Mouse (Mus musculus) limb, embryonic 14.5 days (tissue): ENCODE data around the gene Prkag1. TPM values are rescaled to one million over a fixed set of nuclear protein-coding genes. Genes with fewer than 3 reads are reported as not detected.

Source experiments
- ATAC-seq: fragments of 200-750 bp; cut with Nextera tagmentation; 2 replicates; pipeline ENCODE4 v1.8.0; 2017; ENCODE audit warnings: low read depth, moderate number of reproducible peaks, moderate TSS enrichment; ENCODE audit not compliant: low FRiP score
- DNase-seq: peaks from one replicate; pipeline ENCODE4 v3.0.0-alpha.2; 2015; ENCODE audit warnings: low spot score
- H3K27ac ChIP-seq: fragments of 300-500 bp; sonication (generic); replicated peaks from 2 replicates; pipeline ENCODE4 v1.5.1; 2014; ENCODE audit warnings: low read depth, mild to moderate bottlenecking, low read length, moderate library complexity, mixed read lengths
- H3K27me3 ChIP-seq: fragments of 300-500 bp; sonication (generic); 2 replicates; pipeline ENCODE4 v1.6.1; 2014; ENCODE audit warnings: low read length, mixed read lengths; ENCODE audit not compliant: control insufficient read depth, insufficient read depth
- H3K36me3 ChIP-seq: fragments of 300-500 bp; sonication (generic); 2 replicates; pipeline ENCODE4 v1.6.1; 2014; ENCODE audit warnings: mild to moderate bottlenecking, low read length, moderate library complexity, mixed read lengths; ENCODE audit not compliant: control insufficient read depth, insufficient read depth
- H3K4me1 ChIP-seq: fragments of 300-500 bp; sonication (generic); 2 replicates; pipeline ENCODE4 v1.6.1; 2014; ENCODE audit warnings: antibody characterized with exemption, low read length, mixed read lengths; ENCODE audit not compliant: control insufficient read depth, insufficient read depth
- H3K4me2 ChIP-seq: fragments of 300-500 bp; sonication (generic); replicated peaks from 2 replicates; pipeline ENCODE4 v1.6.1; 2014; ENCODE audit warnings: low read depth, mild to moderate bottlenecking, low read length, moderate library complexity; ENCODE audit not compliant: severe bottlenecking
- H3K4me3 ChIP-seq: fragments of 300-500 bp; sonication (generic); replicated peaks from 2 replicates; pipeline ENCODE4 v1.5.1; 2014; ENCODE audit warnings: low read length
- H3K9ac ChIP-seq: fragments of 300-500 bp; sonication (generic); 2 replicates; pipeline ENCODE4 v1.6.1; 2014; ENCODE audit warnings: mild to moderate bottlenecking, low read depth, low read length, moderate library complexity; ENCODE audit not compliant: severe bottlenecking
- H3K9me3 ChIP-seq: fragments of 300-500 bp; sonication (generic); 2 replicates; pipeline ENCODE4 v1.6.1; 2016; ENCODE audit warnings: low read length; ENCODE audit not compliant: control insufficient read depth
- POLR2A ChIP-seq: fragments of 200-500 bp; IDR thresholded peaks from 2 replicates; pipeline ENCODE4 v1.8.0; 2012; ENCODE audit warnings: inconsistent platforms, mild to moderate bottlenecking, moderate library complexity, borderline replicate concordance; ENCODE audit not compliant: insufficient read depth, insufficient read length; ENCODE audit errors: extremely low read depth
- WGBS: fragments of 180-500 bp; shearing (Covaris S2); extraction: QIAGEN DNeasy Blood & Tissue Kit; methylation state at CpG from one replicate; pipeline ENCODE4 v1.1.7; 2014; 5-methylcytosine and 5-hydroxymethylcytosine counted together
- polyA plus RNA-seq, 2 experiments: library from polyadenylated mRNA; depleted of rRNA in 1 of 2; stranded (reverse) in 1 of 2; unstranded in 1 of 2; fragments of >200 nt; fragmentation: Nextera tagmentation in 1 of 2; extraction: Ambion mirVana in 1 of 2; gene quantifications; 2 replicates each; pipeline versions ENCODE4 v1.2.1 to v1.2.3; 2012 to 2014

Gene Prkag1
- polyA plus RNA-seq, 2 experiments: 82.3 to 93.7 TPM

DNA sequence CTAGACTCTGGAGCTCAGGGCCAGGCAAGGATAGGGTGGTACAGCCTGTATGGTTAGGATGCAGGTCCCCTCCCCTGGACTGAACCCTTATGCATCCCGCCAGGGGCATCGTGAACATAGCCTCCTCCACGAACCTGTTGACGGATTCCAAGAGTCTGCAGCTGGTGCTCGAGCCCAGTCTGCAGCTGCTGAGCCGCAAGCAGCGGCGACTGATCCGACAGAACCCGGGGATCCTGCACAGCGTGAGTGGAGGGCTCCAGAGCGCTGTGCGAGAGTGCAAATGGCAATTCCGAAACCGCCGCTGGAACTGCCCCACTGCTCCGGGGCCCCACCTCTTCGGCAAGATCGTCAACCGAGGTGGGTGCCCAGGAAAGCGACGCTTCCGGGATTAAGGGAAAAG lies 40.6 kb downstream of the Prkag1 start:
- DNase-seq: no peak
- no peak overlapping the region for H3K27ac ChIP-seq
- H3K9me3 ChIP-seq: peaks cover 2% of the 10 kb centered on the region; the same call in 1 of the 2 replicates
- H3K9ac ChIP-seq: no peak overlapping the region
- 0 out of 2 replicates have a peak, but pooled peaks cover 2% of the 10 kb centered on the region for H3K4me1 ChIP-seq
- H3K4me3 ChIP-seq: peak overlapping the region; percentile 34
- no peak for TF ChIP-seq POLR2A
- WGBS: 2% methylated on average over 23 of the region's 23 CpGs
- H3K4me2 ChIP-seq: peak overlapping the region; percentile 22
- no peaks in the 10 kb centered on the region for H3K36me3 ChIP-seq
- ATAC-seq: no peak
- peaks cover 86% of the 10 kb centered on the region for H3K27me3 ChIP-seq

DNA sequence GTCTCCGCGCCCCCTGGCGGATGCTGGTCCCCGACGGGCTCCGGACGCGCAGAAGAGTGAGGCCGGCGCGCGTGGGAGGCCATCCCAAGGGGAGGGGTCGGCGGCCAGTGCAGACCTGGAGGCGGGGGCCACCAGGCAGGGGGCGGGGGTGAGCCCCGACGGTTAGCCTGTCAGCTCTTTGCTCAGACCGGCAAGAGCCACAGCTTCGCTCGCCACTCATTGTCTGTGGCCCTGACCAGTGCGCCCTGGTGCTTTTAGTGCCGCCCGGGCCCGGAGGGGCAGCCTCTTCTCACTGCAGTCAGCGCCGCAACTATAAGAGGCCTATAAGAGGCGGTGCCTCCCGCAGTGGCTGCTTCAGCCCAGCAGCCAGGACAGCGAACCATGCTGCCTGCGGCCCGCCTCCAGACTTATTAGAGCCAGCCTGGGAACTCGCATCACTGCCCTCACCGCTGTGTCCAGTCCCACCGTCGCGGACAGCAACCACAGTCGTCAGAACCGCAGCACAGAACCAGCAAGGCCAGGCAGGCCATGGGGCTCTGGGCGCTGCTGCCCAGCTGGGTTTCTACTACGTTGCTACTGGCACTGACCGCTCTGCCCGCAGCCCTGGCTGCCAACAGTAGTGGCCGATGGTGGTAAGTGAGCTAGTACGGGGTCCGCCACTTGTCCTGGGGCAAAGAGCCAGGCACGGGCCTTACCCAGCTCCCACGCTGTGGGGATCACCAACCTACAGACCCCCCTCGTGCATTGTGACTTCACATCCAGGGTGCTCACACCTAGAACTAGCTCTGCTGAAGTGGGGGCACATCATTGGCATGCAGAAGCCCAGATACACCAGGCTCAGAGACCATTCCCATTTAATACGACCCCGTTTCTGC lies 41.4 kb downstream of the Prkag1 start, which contains the start of gene Wnt1:
Gene Wnt1, plus strand, starts transcription at position 197 of the 875 bp plus-strand sequence.
- no peak within 1 kb of the TSS for H3K9ac ChIP-seq
- DNase-seq: no peak

DNA sequence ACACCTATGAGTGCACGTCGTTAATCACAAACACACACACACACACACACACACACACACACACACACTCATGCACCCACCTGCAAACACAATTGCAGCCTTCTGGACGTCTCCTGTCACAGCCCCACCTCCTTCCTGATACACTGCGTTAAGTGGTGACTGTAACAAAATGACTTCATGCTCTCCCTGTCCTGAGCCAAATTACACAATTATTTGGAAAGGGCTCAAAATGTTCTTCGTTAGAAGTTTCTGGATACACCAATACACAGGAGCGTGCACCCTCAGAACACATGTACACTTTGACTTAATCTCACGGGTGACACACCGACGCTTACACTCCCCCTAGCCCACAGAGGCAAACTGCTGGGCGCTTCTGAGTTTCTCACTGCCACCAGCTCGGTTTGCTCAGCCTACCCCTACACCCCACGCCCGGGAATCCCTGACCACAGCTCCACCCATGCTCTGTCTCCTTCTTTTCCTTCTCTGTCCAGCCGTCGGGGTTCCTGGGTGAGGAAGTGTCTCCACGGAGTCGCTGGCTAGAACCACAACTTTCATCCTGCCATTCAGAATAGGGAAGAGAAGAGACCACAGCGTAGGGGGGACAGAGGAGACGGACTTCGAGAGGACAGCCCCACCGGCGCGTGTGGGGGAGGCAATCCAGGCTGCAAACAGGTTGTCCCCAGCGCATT lies 42.2 kb downstream of the Prkag1 start:
- Histone ChIP-seq H3K27me3 (peaks cover 69% of the 10 kb centered on the region), H3K36me3 (no peaks in the 10 kb centered on the region), H3K9ac (no peak overlapping the region), H3K4me3 (peak overlapping the region; percentile 11; the same call in 1 of the 2 replicates), H3K9me3 (peaks cover 6% of the 10 kb centered on the region; the same call in 1 of the 2 replicates), H3K4me1 (0 out of 2 replicates have a peak, but pooled peaks cover 2% of the 10 kb centered on the region), H3K4me2 (no peak overlapping the region), H3K27ac (no peak overlapping the region)
- ATAC-seq: no peak
- no peak for DNase-seq
- 15% methylated on average over 23 of the region's 24 CpGs for WGBS
- TF ChIP-seq POLR2A: no peak

More for the DNA sequence above, 41.4 kb downstream of the Prkag1 start, which contains the start of gene Wnt1:
- peaks cover 77% of the 10 kb centered on the region for H3K27me3 ChIP-seq
- 0 out of 2 replicates have a peak within 1 kb of the TSS, but pooled peaks have one; percentile 22 for H3K4me2 ChIP-seq
- peak within 1 kb of the TSS; percentile 34 for H3K4me3 ChIP-seq
- H3K36me3 ChIP-seq: no peaks in the 10 kb centered on the region
- no peak for TF ChIP-seq POLR2A
- ATAC-seq: no peak
- H3K9me3 ChIP-seq: peaks cover 6% of the 10 kb centered on the region; the same call in 1 of the 2 replicates
- 3% methylated on average over 45 of the region's 51 CpGs for WGBS
- H3K27ac ChIP-seq: no peak within 1 kb of the TSS
- 0 out of 2 replicates have a peak, but pooled peaks cover 2% of the 10 kb centered on the region for H3K4me1 ChIP-seq

- no peak overlapping the region for H3K9ac ChIP-seq
- DNase-seq (no peak), ATAC-seq (no peak)
- H3K4me3 ChIP-seq: no peak overlapping the region
- H3K4me2 ChIP-seq: no peak overlapping the region
- no peak overlapping the region for H3K27ac ChIP-seq
- no peaks in the 10 kb centered on the region for H3K36me3 ChIP-seq
- no peak for TF ChIP-seq POLR2A
- H3K9me3 ChIP-seq: peaks cover 6% of the 10 kb centered on the region; the same call in 1 of the 2 replicates
- 0 out of 2 replicates have a peak, but pooled peaks cover 2% of the 10 kb centered on the region for H3K4me1 ChIP-seq
- 25% methylated on average over 4 of the region's 4 CpGs for WGBS
- peaks cover 57% of the 10 kb centered on the region for H3K27me3 ChIP-seq
Measured at GRCm38 (mm10) chr15:98787930-98788329, 43.4 kb downstream of the Prkag1 start.

GRCm38 (mm10) chr15:98785744-98786143 lies 45.6 kb downstream of the Prkag1 start:
- WGBS: 37% methylated on average over 7 of the region's 7 CpGs
- H3K9ac ChIP-seq: no peak overlapping the region
- no peaks in the 10 kb centered on the region for H3K36me3 ChIP-seq
- H3K9me3 ChIP-seq: peaks cover 6% of the 10 kb centered on the region; the same call in 1 of the 2 replicates
- no peak overlapping the region for H3K4me2 ChIP-seq
- no peak overlapping the region for H3K27ac ChIP-seq
- no peak for DNase-seq
- no peak overlapping the region for H3K4me3 ChIP-seq
- 0 out of 2 replicates have a peak, but pooled peaks cover 2% of the 10 kb centered on the region for H3K4me1 ChIP-seq
- ATAC-seq: no peak
- TF ChIP-seq POLR2A: no peak
- H3K27me3 ChIP-seq: peaks cover 55% of the 10 kb centered on the region
